Mouse (Mus musculus) heart, adult 9 months (tissue): ENCODE data around the gene Gm33543.
A peak's percentile ranks its signal among the peaks of the same experiment; 100 is the strongest.

Source experiments
- DNase-seq, 2 experiments: peaks; one replicate each; pipeline ENCODE4 v3.0.0; 2022; ENCODE audit warnings: low spot score in 2 of 2

Gene Gm33543

DNA sequence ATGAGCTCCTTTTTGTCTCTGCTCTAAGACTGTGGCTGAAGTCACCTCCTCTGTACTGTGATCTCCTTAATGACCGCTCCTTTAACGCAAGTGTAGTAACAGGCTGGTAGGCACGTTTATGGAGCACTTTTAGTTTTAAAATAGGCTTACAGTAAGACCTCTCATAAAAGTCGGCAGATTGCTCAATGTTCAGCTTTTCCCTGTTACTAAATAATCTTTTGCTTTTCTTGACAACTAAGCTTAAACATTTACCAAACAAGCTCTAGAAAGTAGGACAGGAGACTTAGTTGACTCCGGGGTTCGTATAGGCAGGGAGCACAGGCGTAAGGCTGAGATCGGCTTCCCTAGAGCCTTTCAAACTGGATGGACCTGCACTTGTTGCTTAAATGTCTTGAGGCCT lies 64.1 kb downstream of the Gm33543 start:
- no peak for DNase-seq

- DNase-seq = no peak
These were observed 64.9 kb downstream of the Gm33543 start for GRCm38 (mm10) chr10:95777701-95778320.

DNA sequence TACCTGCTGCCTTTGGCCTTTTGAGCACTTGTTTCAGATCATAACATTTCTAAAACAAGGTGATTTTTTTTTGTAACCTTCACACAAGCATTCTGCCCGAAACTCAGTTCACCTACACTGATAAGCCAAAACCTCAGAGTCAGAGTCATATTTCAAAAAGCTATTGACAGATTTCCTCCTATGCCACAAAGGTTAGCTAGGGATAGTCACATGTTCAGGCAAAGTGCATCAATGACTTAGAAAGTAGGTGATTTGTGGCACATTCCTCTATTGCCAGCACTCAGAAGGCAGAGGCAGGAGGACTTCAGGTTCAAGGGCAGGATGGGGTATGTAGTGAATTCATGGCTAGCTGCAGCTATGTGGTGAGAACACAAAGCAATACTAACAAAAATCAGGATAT lies 65.7 kb downstream of the Gm33543 start:
- no peak for DNase-seq

DNA sequence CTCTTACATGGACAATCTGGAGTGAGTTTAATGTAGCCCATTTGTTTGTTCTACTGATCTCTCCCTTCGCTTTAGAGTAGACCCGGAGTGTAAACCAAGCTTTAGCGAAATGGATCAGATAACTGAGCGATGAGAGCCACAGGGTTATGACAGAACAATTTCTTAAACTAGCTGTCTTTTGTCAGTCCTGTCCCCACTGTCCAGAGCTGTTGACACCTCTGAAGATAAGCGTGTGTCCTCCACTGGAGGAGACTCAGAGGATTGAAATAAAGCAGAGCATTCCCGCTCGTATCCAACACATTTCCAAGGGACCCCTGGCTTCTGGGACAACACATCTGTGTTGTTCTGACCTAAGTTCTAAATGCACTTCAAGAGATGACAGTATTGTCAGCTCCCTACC lies 67.9 kb downstream of the Gm33543 start:
- DNase-seq = peak; percentile 24

DNA sequence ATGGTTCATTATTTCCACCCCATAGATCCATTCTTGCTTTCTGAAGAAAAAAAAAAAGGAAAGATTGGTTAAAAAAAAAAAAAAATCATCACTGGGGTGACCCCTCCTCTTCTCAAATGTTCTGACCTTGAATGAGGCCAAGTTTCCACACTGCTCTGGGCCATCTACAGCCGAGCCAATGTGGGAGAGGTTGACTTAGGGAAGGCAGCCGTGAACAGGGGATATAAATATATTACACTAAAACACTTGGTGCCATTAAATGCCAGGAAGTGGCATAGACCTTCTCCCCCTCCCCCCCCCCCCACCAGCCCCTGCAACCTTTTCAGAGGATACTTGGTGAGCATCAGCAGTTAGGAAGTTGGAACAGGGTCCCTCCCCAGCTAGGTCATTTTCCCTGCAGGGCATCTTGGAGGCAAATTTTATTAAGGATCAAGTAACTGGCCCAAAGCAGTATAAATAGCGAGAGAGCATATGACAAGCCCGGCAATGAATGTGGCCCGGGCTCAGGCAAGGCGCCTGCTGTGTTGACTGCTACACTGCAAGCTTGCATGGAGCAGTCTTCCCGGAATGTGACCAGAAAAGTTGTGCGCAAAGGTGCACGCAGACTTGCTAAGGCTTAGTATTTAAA lies 68.6 kb downstream of the Gm33543 start:
- DNase-seq = peak; percentile 34 to 50
